Mouse (Mus musculus): Measurements from ENCODE around the gene Lpp. TPM values are rescaled to one million over a fixed set of nuclear protein-coding genes. Genes with fewer than 3 reads are reported as not detected.
"Not testable (repeated sequence)": the region's sequence is repeated elsewhere in the genome, so short reads cannot be mapped to it uniquely, and the experiment has no call there.

Lpp gene
- polyA plus RNA-seq, 1 experiment from 2014 or later, result 4.8 TPM

- no peak overlapping the region for H3K9ac ChIP-seq (ENCODE audit: low read length)
- no peak overlapping the region for H3K4me2 ChIP-seq (ENCODE audit: low read length)
- no peaks in the 10 kb centered on the region for H3K36me3 ChIP-seq (ENCODE audit: control insufficient read depth, insufficient read depth, low read length)
- WGBS, result 89% methylated on average over 3 of the region's 3 CpGs
- H3K27ac ChIP-seq (ENCODE audit: low read depth, low read length), result no peak overlapping the region
- no peak for ATAC-seq
- no peaks in the 10 kb centered on the region for H3K9me3 ChIP-seq (replicated peaks; ENCODE audit: control insufficient read depth, low read length)
- H3K4me3 ChIP-seq (ENCODE audit: low read depth, low read length), result no peak overlapping the region
- peaks cover 4% of the 10 kb centered on the region; the same call in 1 of the 2 replicates for H3K4me1 ChIP-seq (ENCODE audit: control insufficient read depth, insufficient read depth, low read length)
- DNase-seq (ENCODE audit: low spot score), result no peak
- H3K27me3 ChIP-seq (replicated peaks; ENCODE audit: control insufficient read depth, insufficient read depth, low read length), result no peaks in the 10 kb centered on the region
Measured at GRCm38 (mm10) chr16:24991995-24992394, 598.7 kb downstream of the Lpp start.

- H3K9me3 ChIP-seq (replicated peaks; ENCODE audit: control insufficient read depth, low read length), result no peaks in the 10 kb centered on the region
- H3K27me3 ChIP-seq (replicated peaks; ENCODE audit: control insufficient read depth, insufficient read depth, low read length), result no peaks in the 10 kb centered on the region
- no peak overlapping the region for H3K4me3 ChIP-seq (ENCODE audit: low read depth, low read length)
- no peak overlapping the region for H3K4me2 ChIP-seq (ENCODE audit: low read length)
- H3K36me3 ChIP-seq (ENCODE audit: control insufficient read depth, insufficient read depth, low read length), result no peaks in the 10 kb centered on the region
- DNase-seq (ENCODE audit: low spot score), result no peak
- H3K9ac ChIP-seq (ENCODE audit: low read length), result no peak overlapping the region
- 92% methylated on average over 11 of the region's 11 CpGs for WGBS
- H3K4me1 ChIP-seq (ENCODE audit: control insufficient read depth, insufficient read depth, low read length), result peaks cover 4% of the 10 kb centered on the region; the same call in 1 of the 2 replicates
- ATAC-seq, result no peak
- no peak overlapping the region for H3K27ac ChIP-seq (ENCODE audit: low read depth, low read length)
Measured at GRCm38 (mm10) chr16:24992494-24992893, 599.2 kb downstream of the Lpp start.

GRCm38 (mm10) chr16:25010980-25011877 lies 617.9 kb downstream of the Lpp start:
- 76% methylated on average over 5 of the region's 5 CpGs for WGBS
- Histone ChIP-seq H3K4me1 (ENCODE audit: control insufficient read depth, insufficient read depth, low read length) (peaks cover 7% of the 10 kb centered on the region; the same call in 1 of the 2 replicates), H3K4me2 (ENCODE audit: low read length) (no peak overlapping the region), H3K9me3 (replicated peaks; ENCODE audit: control insufficient read depth, low read length) (no peaks in the 10 kb centered on the region), H3K27me3 (replicated peaks; ENCODE audit: control insufficient read depth, insufficient read depth, low read length) (no peaks in the 10 kb centered on the region), H3K9ac (ENCODE audit: low read length) (no peak overlapping the region), H3K4me3 (ENCODE audit: low read depth, low read length) (no peak overlapping the region), H3K27ac (ENCODE audit: low read depth, low read length) (no peak overlapping the region), H3K36me3 (ENCODE audit: control insufficient read depth, insufficient read depth, low read length) (no peaks in the 10 kb centered on the region)
- no peak for DNase-seq (ENCODE audit: low spot score)
- no peak for ATAC-seq

GRCm38 (mm10) chr16:25012938-25013337 lies 619.6 kb downstream of the Lpp start:
- no peak overlapping the region for H3K9ac ChIP-seq (ENCODE audit: low read length)
- H3K36me3 ChIP-seq (ENCODE audit: control insufficient read depth, insufficient read depth, low read length), result no peaks in the 10 kb centered on the region
- no peak overlapping the region for H3K4me2 ChIP-seq (ENCODE audit: low read length)
- ATAC-seq (no peak), DNase-seq (ENCODE audit: low spot score) (no peak)
- peaks cover 16% of the 10 kb centered on the region for H3K4me1 ChIP-seq (ENCODE audit: control insufficient read depth, insufficient read depth, low read length)
- H3K27ac ChIP-seq (ENCODE audit: low read depth, low read length), result no peak overlapping the region
- H3K4me3 ChIP-seq (ENCODE audit: low read depth, low read length), result no peak overlapping the region
- no peaks in the 10 kb centered on the region for H3K27me3 ChIP-seq (replicated peaks; ENCODE audit: control insufficient read depth, insufficient read depth, low read length)
- WGBS, result 91% methylated on average over 3 of the region's 3 CpGs
- H3K9me3 ChIP-seq (replicated peaks; ENCODE audit: control insufficient read depth, low read length), result no peaks in the 10 kb centered on the region

GRCm38 (mm10) chr16:25016261-25016836 lies 623.0 kb downstream of the Lpp start:
- Histone ChIP-seq H3K9ac (ENCODE audit: low read length) (no peak overlapping the region), H3K36me3 (ENCODE audit: control insufficient read depth, insufficient read depth, low read length) (no peaks in the 10 kb centered on the region), H3K4me2 (ENCODE audit: low read length) (no peak overlapping the region), H3K27ac (ENCODE audit: low read depth, low read length) (peak overlapping the region; percentile 70; the same call in 1 of the 2 replicates), H3K27me3 (replicated peaks; ENCODE audit: control insufficient read depth, insufficient read depth, low read length) (no peaks in the 10 kb centered on the region), H3K4me1 (ENCODE audit: control insufficient read depth, insufficient read depth, low read length) (peaks cover 17% of the 10 kb centered on the region), H3K9me3 (replicated peaks; ENCODE audit: control insufficient read depth, low read length) (no peaks in the 10 kb centered on the region), H3K4me3 (ENCODE audit: low read depth, low read length) (no peak overlapping the region)
- ATAC-seq (peak; percentile 96), DNase-seq (ENCODE audit: low spot score) (peak; percentile 99)
- WGBS, result 12% methylated on average over 4 of the region's 4 CpGs

- Histone ChIP-seq H3K4me3 (ENCODE audit: low read depth, low read length) (no peak overlapping the region), H3K9ac (ENCODE audit: low read length) (no peak overlapping the region), H3K9me3 (replicated peaks; ENCODE audit: control insufficient read depth, low read length) (no peaks in the 10 kb centered on the region), H3K27ac (ENCODE audit: low read depth, low read length) (peak overlapping the region; percentile 70; the same call in 1 of the 2 replicates), H3K36me3 (ENCODE audit: control insufficient read depth, insufficient read depth, low read length) (no peaks in the 10 kb centered on the region), H3K27me3 (replicated peaks; ENCODE audit: control insufficient read depth, insufficient read depth, low read length) (no peaks in the 10 kb centered on the region), H3K4me2 (ENCODE audit: low read length) (no peak overlapping the region), H3K4me1 (ENCODE audit: control insufficient read depth, insufficient read depth, low read length) (peaks cover 17% of the 10 kb centered on the region)
- ATAC-seq (no peak; the same call in 1 of the 2 replicates), DNase-seq (ENCODE audit: low spot score) (no peak)
Measured at GRCm38 (mm10) chr16:25017046-25017445, 623.7 kb downstream of the Lpp start.

GRCm38 (mm10) chr16:25021743-25022359 lies 628.5 kb downstream of the Lpp start:
- not testable (repeated sequence) for H3K27me3 ChIP-seq (replicated peaks; ENCODE audit: control insufficient read depth, insufficient read depth, low read length); H3K4me2 ChIP-seq (ENCODE audit: low read length); ATAC-seq; H3K36me3 ChIP-seq (ENCODE audit: control insufficient read depth, insufficient read depth, low read length); H3K9me3 ChIP-seq (replicated peaks; ENCODE audit: control insufficient read depth, low read length); DNase-seq (ENCODE audit: low spot score); H3K4me1 ChIP-seq (ENCODE audit: control insufficient read depth, insufficient read depth, low read length); H3K4me3 ChIP-seq (ENCODE audit: low read depth, low read length); H3K27ac ChIP-seq (ENCODE audit: low read depth, low read length); H3K9ac ChIP-seq (ENCODE audit: low read length)
- WGBS, result 76% methylated on average over 2 of the region's 2 CpGs

GRCm38 (mm10) chr16:25024591-25024990 lies 631.3 kb downstream of the Lpp start:
- Histone ChIP-seq H3K36me3 (ENCODE audit: control insufficient read depth, insufficient read depth, low read length) (no peaks in the 10 kb centered on the region), H3K9me3 (replicated peaks; ENCODE audit: control insufficient read depth, low read length) (no peaks in the 10 kb centered on the region), H3K9ac (ENCODE audit: low read length) (no peak overlapping the region), H3K27ac (ENCODE audit: low read depth, low read length) (no peak overlapping the region), H3K4me3 (ENCODE audit: low read depth, low read length) (no peak overlapping the region), H3K4me1 (ENCODE audit: control insufficient read depth, insufficient read depth, low read length) (no peaks in the 10 kb centered on the region), H3K4me2 (ENCODE audit: low read length) (no peak overlapping the region), H3K27me3 (replicated peaks; ENCODE audit: control insufficient read depth, insufficient read depth, low read length) (no peaks in the 10 kb centered on the region)
- no peak for DNase-seq (ENCODE audit: low spot score)
- ATAC-seq, result no peak
- 94% methylated on average over 3 of the region's 3 CpGs for WGBS
